Mouse (Mus musculus) frontal cortex, adult (tissue): ENCODE measurements around the gene Ctnna2.

Experiments used
- ATAC-seq: cut with Nextera tagmentation; 2 replicates; pipeline ENCODE4 v1.9.2; 2017; ENCODE audit warnings: mild to moderate bottlenecking, moderate library complexity, mixed read lengths; ENCODE audit not compliant: low TSS enrichment

The Ctnna2 gene

GRCm38 (mm10) chr6:77184896-77185295, 794.6 kb downstream of the Ctnna2 start:
- 0 out of 2 replicates have a peak, but pooled peaks have one; percentile 6 for ATAC-seq

GRCm38 (mm10) chr6:77175764-77176163, 803.7 kb downstream of the Ctnna2 start:
- peak; percentile 64 for ATAC-seq

- ATAC-seq: peak; percentile 23
Observed at GRCm38 (mm10) chr6:77157028-77157427, 822.5 kb downstream of the Ctnna2 start.

DNA sequence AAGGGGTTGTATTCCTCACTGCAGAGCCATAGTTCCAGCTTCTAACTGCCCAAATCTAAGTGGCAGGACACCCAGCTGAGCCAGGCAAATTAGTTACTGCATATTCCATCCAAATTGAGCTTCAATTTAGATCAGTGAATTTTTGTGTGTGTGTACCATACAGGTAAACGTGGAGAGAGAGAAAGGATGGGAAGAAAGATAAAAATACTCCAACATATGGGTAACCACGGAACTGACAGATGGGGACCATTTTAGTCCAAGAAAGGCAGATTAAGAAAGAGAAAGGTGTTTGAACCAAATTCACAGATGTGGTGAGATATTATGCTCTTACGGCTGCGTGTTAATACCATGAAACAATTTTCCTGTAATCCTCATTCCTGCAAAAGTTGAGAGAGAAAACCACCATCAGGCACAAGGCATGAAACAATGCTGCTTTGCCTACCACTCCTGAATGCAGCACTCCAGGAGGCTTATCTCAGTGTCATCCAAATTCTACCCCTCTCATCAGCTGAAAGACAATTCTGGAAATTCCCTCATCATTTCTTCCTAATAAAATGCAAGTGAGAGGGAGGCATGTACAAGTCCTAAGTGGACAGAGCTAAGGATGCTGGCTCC, 840.1 kb downstream of the Ctnna2 start:
- peak; percentile 69 for ATAC-seq

GRCm38 (mm10) chr6:77120926-77121325, 858.6 kb downstream of the Ctnna2 start:
- peak; percentile 98 for ATAC-seq

GRCm38 (mm10) chr6:77120510-77120909, 859.0 kb downstream of the Ctnna2 start:
- ATAC-seq: peak; percentile 7; the same call in 1 of the 2 replicates

DNA sequence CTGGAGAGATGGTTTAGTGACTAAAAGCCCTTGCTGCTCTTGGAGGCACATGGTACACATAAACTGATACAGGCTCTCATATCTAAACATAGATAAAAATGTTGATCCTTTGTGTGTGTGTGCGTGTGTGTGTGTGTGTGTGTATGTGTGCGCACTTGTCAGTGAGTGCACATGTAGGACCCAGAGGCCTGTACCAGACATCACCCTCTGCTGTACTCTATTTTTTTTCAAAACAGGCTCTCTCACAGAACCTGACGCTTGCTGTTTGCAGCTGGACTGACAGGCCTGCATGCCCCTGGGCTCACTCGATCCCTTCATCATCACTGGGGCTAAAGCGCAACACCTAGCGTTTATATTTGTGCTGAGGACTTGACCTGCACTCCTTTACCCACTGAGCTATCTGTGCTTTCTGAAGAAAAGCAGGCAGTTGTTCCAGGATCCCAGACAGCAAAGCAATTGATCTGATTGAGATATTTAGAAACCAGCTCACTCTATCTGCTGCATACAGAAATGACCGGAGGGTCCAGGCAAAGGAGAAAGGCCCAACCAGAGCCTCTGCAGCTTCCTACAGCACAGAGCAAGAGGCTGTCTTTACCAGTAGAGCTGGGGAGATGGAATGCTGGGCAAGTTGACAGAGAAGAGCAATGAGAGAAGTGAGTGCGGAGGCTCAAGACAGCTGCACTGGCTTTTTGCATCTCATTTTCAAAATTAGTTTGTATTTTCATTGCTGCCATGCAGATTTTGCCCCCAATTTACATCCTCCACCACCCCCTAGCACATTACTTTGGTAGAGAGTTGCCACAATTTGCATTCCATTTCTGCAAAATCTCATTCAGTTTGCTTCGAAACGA, 870.2 kb downstream of the Ctnna2 start:
- peak; percentile 94 for ATAC-seq

DNA sequence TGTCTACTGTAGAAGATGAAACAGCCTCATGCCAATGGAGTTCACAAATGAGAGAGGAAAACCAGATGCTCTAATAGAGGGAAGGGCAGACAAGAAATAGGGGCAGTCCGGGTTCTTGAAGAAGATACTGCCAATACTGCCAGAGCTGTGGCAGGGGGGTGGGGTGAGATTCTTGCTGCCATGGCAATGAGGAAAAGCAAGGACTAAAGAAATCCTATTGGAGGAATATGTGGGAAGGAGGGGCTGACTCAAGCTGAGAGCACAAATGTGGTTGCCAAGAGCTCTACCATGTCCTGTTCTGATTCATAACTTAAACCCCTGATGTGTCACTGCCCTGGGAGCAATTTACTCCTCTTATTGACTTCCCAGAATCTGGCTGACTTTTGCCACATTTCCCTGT, 878.5 kb downstream of the Ctnna2 start:
- peak; percentile 78 for ATAC-seq

DNA sequence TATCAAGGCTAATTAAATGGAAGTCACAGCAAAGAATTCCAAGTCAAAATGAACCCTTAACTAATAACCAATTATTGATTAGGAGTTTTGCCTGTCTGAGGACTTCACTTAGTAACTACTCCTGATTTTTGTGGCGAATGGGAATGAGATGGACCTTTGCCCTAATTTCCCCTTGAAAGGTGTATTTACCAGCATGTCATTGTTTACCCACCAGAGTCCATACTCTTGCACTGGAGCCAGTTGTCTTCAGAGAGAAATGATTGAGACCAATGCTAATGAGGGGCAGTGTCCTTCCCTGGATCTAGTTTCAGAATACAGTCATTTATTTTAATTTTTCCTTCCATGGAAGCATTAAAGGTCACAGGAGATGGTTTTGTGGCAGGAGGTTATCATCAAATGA, 881.0 kb downstream of the Ctnna2 start:
- ATAC-seq: no peak

DNA sequence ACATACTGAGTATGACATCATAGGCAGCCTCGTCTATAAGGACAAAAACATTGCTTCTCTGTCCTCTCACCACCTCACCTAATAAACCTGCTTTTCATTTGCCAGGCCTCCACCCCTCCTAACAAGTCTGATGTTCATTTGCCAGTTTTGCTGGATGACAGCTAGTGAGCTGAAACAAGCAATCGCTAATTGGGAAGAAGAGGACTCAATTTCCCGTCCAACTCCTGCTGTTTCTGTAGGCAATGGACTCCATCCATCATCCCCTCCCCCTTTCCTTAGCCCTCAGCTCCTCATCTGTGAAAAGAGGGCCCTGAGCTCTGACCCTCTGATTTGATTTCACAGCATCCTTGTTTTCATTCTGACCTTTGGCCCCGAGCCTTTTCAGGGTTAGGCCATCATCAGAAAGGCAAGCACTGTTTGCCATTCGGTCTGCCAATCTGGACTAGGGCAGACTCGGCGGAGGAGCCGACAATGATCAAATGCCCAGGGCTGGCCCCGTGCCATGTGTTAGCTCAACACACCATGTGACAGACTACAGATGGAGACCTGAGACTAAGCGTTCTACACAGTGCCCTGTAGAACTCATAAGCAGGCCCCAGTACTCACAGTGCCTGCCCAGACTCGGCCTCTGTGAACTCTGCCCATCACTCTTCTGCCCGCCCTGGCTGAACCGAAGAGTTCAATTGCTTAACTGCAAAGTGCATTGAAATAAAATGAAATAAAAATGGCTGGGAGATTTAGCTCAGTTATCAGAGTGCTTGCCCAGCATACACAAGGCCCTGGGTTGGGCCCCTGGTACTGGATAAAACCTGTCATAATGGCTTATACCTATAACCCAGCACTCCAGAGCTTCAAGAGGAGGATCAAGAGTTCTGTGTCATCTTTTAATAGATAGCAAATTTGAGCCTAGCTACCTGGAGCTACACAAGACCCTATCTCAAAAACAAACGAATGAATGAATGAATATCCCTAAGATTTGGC, 903.8 kb downstream of the Ctnna2 start:
- ATAC-seq: peak; percentile 95

DNA sequence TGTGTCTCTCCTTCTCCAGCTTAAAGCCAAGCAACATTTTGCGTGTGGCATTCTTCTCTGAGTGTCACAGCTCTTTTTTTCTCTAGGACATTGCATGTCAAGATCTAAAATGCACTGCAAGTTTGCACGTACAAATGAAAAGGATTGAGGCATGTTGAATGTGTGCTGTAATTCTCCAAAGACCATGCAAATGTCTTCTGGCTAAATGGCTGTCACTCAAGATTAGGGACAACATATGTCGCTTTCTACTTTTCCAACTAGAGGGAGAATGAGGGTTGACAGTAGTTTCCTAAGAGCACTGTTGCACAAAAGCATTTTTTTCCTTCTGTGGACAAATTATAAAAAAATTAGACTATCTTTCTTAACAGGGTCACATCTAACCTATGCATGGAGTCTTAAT, 909.9 kb downstream of the Ctnna2 start:
- ATAC-seq: no peak

DNA sequence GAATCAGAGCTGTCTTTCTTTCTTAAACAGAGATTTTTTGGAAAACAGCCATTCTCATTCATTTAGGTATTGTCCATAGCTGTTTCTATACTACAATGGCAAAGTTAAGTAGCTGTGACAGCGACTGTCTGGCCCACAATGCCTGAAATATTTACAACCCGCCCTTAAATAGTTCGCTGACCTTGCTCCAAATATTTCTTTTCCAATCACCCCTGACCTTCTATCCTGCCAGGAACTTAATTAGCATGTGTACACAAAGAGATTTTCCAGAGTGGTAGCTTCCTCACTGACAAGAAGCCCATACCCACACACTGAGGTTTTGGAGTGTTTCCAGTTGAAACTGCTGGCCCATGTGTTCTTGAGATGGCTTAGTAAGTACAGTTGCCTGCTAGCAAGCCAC, 928.8 kb downstream of the Ctnna2 start:
- ATAC-seq: 0 out of 2 replicates have a peak, but pooled peaks have one; percentile 16

DNA sequence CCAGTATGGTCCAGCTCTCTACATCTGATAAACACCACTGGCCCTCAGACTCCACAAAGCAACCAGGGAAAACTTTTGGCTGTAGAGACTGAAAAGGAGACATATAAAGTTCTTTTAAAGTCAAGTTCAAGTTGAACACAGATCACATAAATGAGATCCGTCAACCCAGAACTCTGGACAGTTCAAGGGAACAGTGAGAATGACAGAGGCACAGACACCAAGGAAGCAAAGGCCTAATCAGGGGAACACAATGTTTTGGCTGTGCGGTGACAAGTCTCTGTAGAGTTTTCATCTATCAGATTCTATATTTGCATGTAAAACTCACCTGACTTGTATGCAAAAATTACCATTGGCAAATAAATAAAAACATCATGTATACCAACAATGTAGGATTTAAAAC, 929.3 kb downstream of the Ctnna2 start:
- ATAC-seq: no peak

DNA sequence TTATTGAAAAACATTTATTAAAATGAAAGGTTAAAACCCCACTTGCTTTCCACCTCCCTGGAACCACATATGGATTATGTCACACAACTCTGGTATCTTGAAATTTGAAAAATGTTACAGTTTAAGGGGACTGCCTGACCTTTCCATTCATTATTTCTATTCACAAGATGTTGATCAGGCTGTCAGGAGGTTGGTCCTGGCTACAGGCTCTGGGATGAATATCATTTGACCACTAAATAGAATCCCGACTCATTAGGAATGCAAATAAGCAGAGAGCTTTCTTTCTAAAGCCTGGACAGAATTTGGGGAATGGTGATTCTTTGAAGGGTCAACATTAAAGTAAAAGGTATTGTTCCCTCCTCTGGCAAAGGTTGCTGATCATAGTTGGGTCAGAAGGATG, 931.9 kb downstream of the Ctnna2 start:
- no peak for ATAC-seq

GRCm38 (mm10) chr6:77025066-77025465, 954.4 kb downstream of the Ctnna2 start:
- ATAC-seq: no peak

DNA sequence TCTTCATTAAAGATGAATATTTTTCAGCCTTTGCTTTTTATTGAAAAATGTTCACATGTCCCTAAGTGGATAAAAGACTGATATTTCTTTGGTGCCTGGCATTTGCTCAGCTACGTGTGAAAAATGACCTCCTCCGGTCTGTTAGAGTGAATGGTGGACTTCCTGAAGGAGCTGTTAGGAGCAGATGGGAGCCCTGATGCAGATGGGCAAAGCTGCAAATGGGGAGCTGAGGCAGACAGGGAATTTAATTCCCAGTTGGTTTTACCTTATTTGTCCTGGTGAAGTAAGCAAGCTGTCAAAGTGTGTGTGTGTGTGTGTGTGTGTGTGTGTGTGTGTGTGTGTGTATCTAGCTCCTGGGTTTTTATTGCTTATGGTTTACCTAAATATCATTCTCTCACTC, 966.3 kb downstream of the Ctnna2 start:
- ATAC-seq: no peak

DNA sequence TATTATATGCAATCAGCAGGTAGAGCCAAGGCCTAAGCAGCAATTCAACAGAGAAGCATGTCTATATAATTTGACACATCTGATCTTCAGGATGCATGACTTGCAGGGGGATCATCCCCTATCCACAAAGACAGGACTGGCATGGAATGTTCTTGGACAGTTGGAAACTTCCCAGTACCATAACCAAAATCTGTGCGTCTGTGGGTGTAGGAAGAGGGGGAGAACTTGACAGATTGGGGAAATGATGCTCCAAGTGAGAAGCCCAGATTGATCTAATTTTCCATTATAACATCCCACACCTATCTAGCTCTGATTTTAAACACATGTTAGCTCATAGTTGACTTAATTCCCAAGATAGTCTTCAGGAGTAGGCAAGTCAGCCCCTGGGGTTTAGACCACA, 968.5 kb downstream of the Ctnna2 start:
- ATAC-seq: peak; percentile 50; the same call in 1 of the 2 replicates

DNA sequence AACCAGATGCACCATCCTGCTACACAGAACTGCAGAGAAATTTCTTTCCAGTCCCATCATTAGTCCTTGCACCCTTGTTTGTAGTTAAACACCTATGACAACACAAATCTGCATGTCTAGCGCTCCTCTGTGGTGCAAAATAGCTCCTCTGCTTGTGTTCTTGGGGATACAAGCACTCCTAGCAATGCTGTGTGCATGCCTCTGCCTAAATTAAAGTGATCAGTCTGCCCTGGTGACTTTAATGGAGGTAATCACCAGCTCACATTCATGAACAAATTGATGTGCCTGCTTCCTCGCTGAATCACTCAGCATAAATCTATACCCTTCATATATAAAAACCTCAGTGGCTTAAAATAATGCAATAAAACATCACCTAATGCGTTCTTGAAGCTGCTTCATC, 987.4 kb downstream of the Ctnna2 start:
- ATAC-seq: no peak

DNA sequence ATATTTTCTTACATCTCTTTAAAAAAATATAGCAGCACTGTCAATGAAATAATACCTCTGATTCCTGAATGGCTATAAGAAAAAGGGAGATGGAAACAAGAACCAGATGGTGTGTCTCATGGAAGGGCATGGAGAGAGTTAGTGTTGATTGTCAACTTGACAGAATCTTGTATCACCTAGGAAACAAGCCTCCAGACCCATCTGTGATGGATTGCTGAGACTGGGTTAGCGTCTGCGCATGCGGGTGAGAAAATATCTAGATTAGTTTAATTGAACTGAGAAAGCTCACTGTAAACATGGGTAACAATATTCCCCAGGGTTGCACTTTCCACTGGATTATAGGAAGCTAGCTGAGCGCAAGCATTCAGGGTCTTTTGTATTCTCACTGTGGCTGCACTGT, 994.7 kb downstream of the Ctnna2 start:
- peak; percentile 93 for ATAC-seq

GRCm38 (mm10) chr6:76981651-76982050, 997.8 kb downstream of the Ctnna2 start:
- ATAC-seq: no peak

- no peak for ATAC-seq
Observed at GRCm38 (mm10) chr6:76979247-76979850, 1000.1 kb downstream of the Ctnna2 start.

- no peak for ATAC-seq
Observed at GRCm38 (mm10) chr6:76977817-76978216, 1001.7 kb downstream of the Ctnna2 start.
